Mouse (Mus musculus) hindbrain, embryonic 11.5 days (tissue): ENCODE measurements around the gene Tmem18. TPM values are rescaled to one million over a fixed set of nuclear protein-coding genes. Genes with fewer than 3 reads are reported as not detected.

Experiments used
- ATAC-seq: fragments of 200-750 bp; cut with Nextera tagmentation; 2 replicates; pipeline ENCODE4 v1.8.0; 2017; ENCODE audit warnings: mild to moderate bottlenecking, moderate TSS enrichment, moderate library complexity; ENCODE audit not compliant: low FRiP score
- DNase-seq: peaks from one replicate; pipeline ENCODE4 v3.0.0-alpha.2; 2015; ENCODE audit warnings: low spot score
- H3K27ac ChIP-seq: fragments of 300-500 bp; sonication (generic); 2 replicates; pipeline ENCODE4 v1.5.1; 2014; ENCODE audit warnings: mild to moderate bottlenecking, low read depth, low read length
- H3K27me3 ChIP-seq: fragments of 300-500 bp; sonication (generic); 2 replicates; pipeline ENCODE4 v1.6.1; 2014; ENCODE audit warnings: mild to moderate bottlenecking, low read length, moderate library complexity, mixed read lengths; ENCODE audit not compliant: control insufficient read depth, insufficient read depth
- H3K36me3 ChIP-seq: fragments of 300-500 bp; sonication (generic); 2 replicates; pipeline ENCODE4 v1.6.1; 2014; ENCODE audit warnings: mild to moderate bottlenecking, low read length, moderate library complexity, mixed read lengths; ENCODE audit not compliant: control insufficient read depth, insufficient read depth
- H3K4me1 ChIP-seq: fragments of 300-500 bp; sonication (generic); replicated peaks from 2 replicates; pipeline ENCODE4 v1.6.1; 2014; ENCODE audit warnings: low read length, mixed read lengths; ENCODE audit not compliant: control insufficient read depth, insufficient read depth
- H3K4me2 ChIP-seq: fragments of 300-500 bp; sonication (generic); replicated peaks from 2 replicates; pipeline ENCODE4 v1.6.1; 2014; ENCODE audit warnings: mild to moderate bottlenecking, low read depth, low read length
- H3K4me3 ChIP-seq: fragments of 300-500 bp; sonication (generic); 2 replicates; pipeline ENCODE4 v1.5.1; 2014; ENCODE audit warnings: low read depth, low read length
- H3K9ac ChIP-seq: fragments of 300-500 bp; sonication (generic); 2 replicates; pipeline ENCODE4 v1.6.1; 2014; ENCODE audit warnings: low read depth, low read length
- H3K9me3 ChIP-seq: fragments of 300-500 bp; sonication (generic); 2 replicates; pipeline ENCODE4 v1.6.1; 2016; ENCODE audit warnings: low read length; ENCODE audit not compliant: control insufficient read depth
- WGBS: fragments of 180-500 bp; shearing (Covaris S2); extraction: QIAGEN DNeasy Blood & Tissue Kit; methylation state at CpG from one replicate; pipeline ENCODE4 v1.1.7; 2014; 5-methylcytosine and 5-hydroxymethylcytosine counted together
- polyA plus RNA-seq: library from polyadenylated mRNA; unstranded; fragments of >200 nt; fragmentation: Nextera tagmentation; extraction: Ambion mirVana; gene quantifications from 2 replicates; pipeline ENCODE4 v1.2.1, GENCODE M21; 2014

The Tmem18 gene
- polyA plus RNA-seq, 1 experiment from 2014 or later = 24.7 TPM

- no peak overlapping the region for H3K27ac ChIP-seq
- H3K36me3 ChIP-seq = no peaks in the 10 kb centered on the region
- no peaks in the 10 kb centered on the region for H3K27me3 ChIP-seq
- DNase-seq (no peak), ATAC-seq (no peak)
- H3K4me2 ChIP-seq = no peak overlapping the region
- no peaks in the 10 kb centered on the region for H3K9me3 ChIP-seq
- H3K9ac ChIP-seq = no peak overlapping the region
- no peak overlapping the region for H3K4me3 ChIP-seq
- WGBS = 63% methylated on average over 8 of the region's 8 CpGs
- H3K4me1 ChIP-seq = no peaks in the 10 kb centered on the region
Measured at GRCm38 (mm10) chr12:30618425-30618824, 34.2 kb downstream of the Tmem18 start.

- no peak overlapping the region for H3K27ac ChIP-seq
- H3K4me1 ChIP-seq = no peaks in the 10 kb centered on the region
- ATAC-seq (no peak), DNase-seq (no peak)
- H3K36me3 ChIP-seq = no peaks in the 10 kb centered on the region
- H3K27me3 ChIP-seq = no peaks in the 10 kb centered on the region
- no peak overlapping the region for H3K4me2 ChIP-seq
- 67% methylated on average over 5 of the region's 5 CpGs for WGBS
- H3K9ac ChIP-seq = no peak overlapping the region
- no peak overlapping the region for H3K4me3 ChIP-seq
- H3K9me3 ChIP-seq = no peaks in the 10 kb centered on the region
Measured at GRCm38 (mm10) chr12:30628466-30628865, 44.2 kb downstream of the Tmem18 start.

- Histone ChIP-seq H3K4me3 (no peak overlapping the region), H3K4me1 (no peaks in the 10 kb centered on the region), H3K9ac (no peak overlapping the region), H3K9me3 (no peaks in the 10 kb centered on the region), H3K27ac (no peak overlapping the region), H3K4me2 (no peak overlapping the region), H3K36me3 (no peaks in the 10 kb centered on the region), H3K27me3 (no peaks in the 10 kb centered on the region)
- ATAC-seq (no peak), DNase-seq (no peak)
Measured at GRCm38 (mm10) chr12:30634534-30634933, 50.3 kb downstream of the Tmem18 start.

Other genes starting within 250 kb of the Tmem18 start
- 0.43 and 1.0 TPM in 2 replicates for gene Sntg2, start 211.1 kb upstream of the Tmem18 start, polyA plus RNA-seq